Mouse (Mus musculus) common myeloid progenitor, adult 5-6 weeks (primary cell): Measurements from ENCODE around the gene Vmn2r38. TPM values are rescaled to one million over a fixed set of nuclear protein-coding genes. Genes with fewer than 3 reads are reported as not detected.
"Not testable (repeated sequence)": the region's sequence is repeated elsewhere in the genome, so short reads cannot be mapped to it uniquely, and the experiment has no call there.

Experiments
- ATAC-seq: replicated peaks from 2 replicates; pipeline ENCODE4 v1.8.0; 2016; ENCODE audit warnings: low read depth, mild to moderate bottlenecking, moderate TSS enrichment, inconsistent platforms; ENCODE audit not compliant: poor library complexity, severe bottlenecking
- total RNA-seq: library from RNA; stranded (forward); fragments of 200-1000, 187-1606 nt; gene quantifications from 2 replicates; pipeline ENCODE4 v1.2.3, GENCODE M21; 2017

Vmn2r38 gene
- not detected in 2 replicates for total RNA-seq

- not testable (repeated sequence) for ATAC-seq
Observed at GRCm38 (mm10) chr7:9097781-9098180, at the start of gene Vmn2r38. TSS of gene Vmn2r38 (minus strand) at chr7:9097881.

DNA sequence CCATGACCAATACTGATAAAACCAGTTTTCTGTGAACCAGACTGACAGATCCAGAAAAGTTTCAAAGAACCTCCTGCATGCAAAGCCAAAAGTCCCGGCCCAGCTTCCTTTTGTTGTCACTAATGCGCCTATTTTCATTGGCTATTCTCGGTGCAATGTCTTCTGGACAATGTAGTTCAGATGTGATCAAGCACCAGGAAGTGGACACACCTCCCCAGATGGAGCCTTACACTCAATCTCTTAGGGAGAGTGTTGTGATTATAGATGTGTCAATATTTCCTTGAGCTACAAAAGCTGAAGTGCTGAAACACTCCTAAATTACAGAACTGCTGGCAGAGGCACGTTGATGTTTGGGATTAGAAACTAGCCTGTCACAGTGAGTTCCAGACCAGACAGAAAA, 32.3 kb downstream of the Vmn2r38 start:
- not testable (repeated sequence) for ATAC-seq

DNA sequence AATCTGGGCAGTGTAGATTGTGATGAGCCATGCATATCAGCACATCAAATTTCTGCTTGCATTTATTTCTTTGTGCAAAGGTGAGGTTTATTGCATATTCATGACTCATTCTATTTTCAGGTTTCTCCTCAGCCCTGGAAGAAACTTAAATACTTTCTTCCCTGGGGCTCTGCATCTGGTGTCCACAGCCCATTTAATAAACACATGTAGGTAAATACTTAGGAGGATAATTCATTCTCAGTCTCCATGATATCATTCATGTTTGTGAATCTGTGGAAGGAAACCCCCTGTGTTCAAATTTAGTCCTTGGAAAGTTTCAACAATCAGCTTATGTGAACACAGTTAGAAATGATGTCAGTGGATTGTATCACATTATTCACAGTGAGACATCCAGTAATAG, 67.0 kb downstream of the Vmn2r38 start, which contains the start of gene Vmn2r39:
TSS of gene Vmn2r39 (minus strand) at position 101 of the 400 bp plus-strand sequence.
- ATAC-seq: not testable (repeated sequence)

Other genes with a start within 250 kb of the Vmn2r38 start
- gene Vmn2r40, start 166.4 kb downstream of the Vmn2r38 start, total RNA-seq: not detected in 2 replicates
- not detected in 2 replicates for gene Vmn2r39, start 67.1 kb downstream of the Vmn2r38 start, total RNA-seq
- not detected in 2 replicates for gene Vmn2r37, start 125.8 kb upstream of the Vmn2r38 start, total RNA-seq